Mouse (Mus musculus) lung, adult 2 months (tissue): Measurements from ENCODE around the gene Commd3.

ENCODE experiments used
- CTCF ChIP-seq: fragments of 200-500 bp; IDR thresholded peaks from 2 replicates; pipeline ENCODE4 v1.5.1; 2011; ENCODE audit warnings: mild to moderate bottlenecking, low read length, control low read depth; ENCODE audit not compliant: insufficient read depth
- POLR2A ChIP-seq: fragments of 200-500 bp; IDR thresholded peaks from 2 replicates; pipeline ENCODE4 v1.6.1; 2011; ENCODE audit warnings: low read depth, mild to moderate bottlenecking, control low read depth, low read length, borderline replicate concordance; ENCODE audit errors: extremely low read depth

- no peak for TF ChIP-seq POLR2A
- no peak for TF ChIP-seq CTCF
These were observed 21.3 kb downstream of the Commd3 start for GRCm38 (mm10) chr2:18693491-18693870.
